Mouse (Mus musculus) CH12.LX (cell line): ENCODE data around the gene Atp1a1. TPM values are rescaled to one million over a fixed set of nuclear protein-coding genes. Genes with fewer than 3 reads are reported as not detected.

Source experiments
- DNase-seq: peaks from one replicate; pipeline ENCODE4 v3.0.0-alpha.2; 2013; ENCODE audit errors: extremely low read depth
- H3K27ac ChIP-seq: 2 replicates; pipeline ENCODE4 v1.5.1; 2012; ENCODE audit warnings: low read depth, mild to moderate bottlenecking, control low read depth, moderate library complexity; ENCODE audit not compliant: insufficient read depth
- H3K27me3 ChIP-seq: replicated peaks from 2 replicates; pipeline ENCODE3; 2012; ENCODE audit warnings: inconsistent platforms
- H3K36me3 ChIP-seq, 2 experiments: replicated peaks in 1 of 2; 2 replicates each; pipeline versions ENCODE3 to v1.6.1; 2012; ENCODE audit warnings: inconsistent platforms in 1 of 2, low read length in 1 of 2, mild to moderate bottlenecking in 1 of 2, mixed read lengths in 1 of 2, moderate library complexity in 1 of 2; ENCODE audit not compliant: control insufficient read depth in 1 of 2, insufficient read depth in 1 of 2
- H3K4me1 ChIP-seq, 2 experiments: 2 replicates each; pipeline ENCODE4 v1.6.1; 2012; ENCODE audit warnings: inconsistent platforms in 1 of 2, moderate library complexity in 1 of 2; ENCODE audit not compliant: insufficient read depth in 2 of 2, control insufficient read depth in 1 of 2
- H3K4me2 ChIP-seq: 2 replicates; pipeline ENCODE4 v1.6.1; 2012; ENCODE audit warnings: low read depth, mild to moderate bottlenecking, control low read depth; ENCODE audit not compliant: poor library complexity, insufficient read depth, severe bottlenecking
- H3K4me3 ChIP-seq, 3 experiments: fragments of 150-350 bp in 1 of 3; sonication (generic) in 1 of 3; replicated peaks in 1 of 3; 2 replicates each; pipeline versions ENCODE3 to v1.5.1; 2011 to 2012; ENCODE audit warnings: low read depth in 2 of 3, low read length in 2 of 3, mild to moderate bottlenecking in 2 of 3, moderate library complexity in 2 of 3, control low read depth in 1 of 3, improper control_type of control experiment in 1 of 3, inconsistent platforms in 1 of 3, mixed read lengths in 1 of 3; ENCODE audit not compliant: poor library complexity in 1 of 3
- H3K79me2 ChIP-seq: replicated peaks from 2 replicates; pipeline ENCODE4 v1.6.1; 2012; ENCODE audit warnings: mild to moderate bottlenecking, moderate library complexity; ENCODE audit not compliant: control insufficient read depth, poor library complexity, insufficient read depth, severe bottlenecking; ENCODE audit errors: extremely low read depth
- H3K9ac ChIP-seq: 2 replicates; pipeline ENCODE4 v1.6.1; 2012; ENCODE audit warnings: low read depth, mild to moderate bottlenecking, control low read depth, moderate library complexity; ENCODE audit not compliant: insufficient read depth
- H3K9me3 ChIP-seq: replicated peaks from 2 replicates; pipeline ENCODE3; 2012; ENCODE audit warnings: low read length, inconsistent platforms, mixed read lengths
- BHLHE40 ChIP-seq: IDR thresholded peaks from 2 replicates; pipeline ENCODE4 v1.6.1; 2011; ENCODE audit warnings: mild to moderate bottlenecking, low read depth, low read length, improper control_type of control experiment
- CHD1 ChIP-seq: IDR thresholded peaks from 2 replicates; pipeline ENCODE4 v1.6.1; 2012; ENCODE audit warnings: low read depth, low read length, improper control_type of control experiment, inconsistent platforms
- CTCF ChIP-seq, 2 experiments: IDR thresholded peaks in 1 of 2; conservative IDR thresholded peaks in 1 of 2; 2 replicates each; pipeline ENCODE4 v1.5.1; 2011 to 2012; ENCODE audit warnings: low read depth in 2 of 2, low read length in 2 of 2, improper control_type of control experiment in 1 of 2, inconsistent platforms in 1 of 2, mild to moderate bottlenecking in 1 of 2, moderate library complexity in 1 of 2
- ELF1 ChIP-seq: IDR thresholded peaks from 2 replicates; pipeline ENCODE4 v1.6.1; 2014; ENCODE audit warnings: low read depth, mild to moderate bottlenecking, inconsistent platforms, low read length, improper control_type of control experiment
- ETS1 ChIP-seq: conservative IDR thresholded peaks from 2 replicates; pipeline ENCODE4 v1.6.1; 2012; ENCODE audit warnings: low read depth, mild to moderate bottlenecking, inconsistent platforms, low read length, improper control_type of control experiment, moderate library complexity
- GABPA ChIP-seq: IDR thresholded peaks from 2 replicates; pipeline ENCODE4 v1.6.1; 2012; ENCODE audit warnings: low read depth, low read length, improper control_type of control experiment, inconsistent platforms; ENCODE audit not compliant: insufficient replicate concordance
- HCFC1 ChIP-seq: IDR thresholded peaks from 2 replicates; pipeline ENCODE4 v1.6.1; 2012; ENCODE audit warnings: low read depth, mild to moderate bottlenecking, inconsistent platforms, low read length, improper control_type of control experiment
- JUN ChIP-seq: IDR thresholded peaks from 2 replicates; pipeline ENCODE4 v1.6.1; 2011; ENCODE audit warnings: low read depth, mild to moderate bottlenecking, low read length, improper control_type of control experiment, moderate library complexity; ENCODE audit not compliant: insufficient read depth
- JUND ChIP-seq: conservative IDR thresholded peaks from 2 replicates; pipeline ENCODE4 v1.6.1; 2011; ENCODE audit warnings: low read depth, low read length, improper control_type of control experiment
- MAFK ChIP-seq: IDR thresholded peaks from 2 replicates; pipeline ENCODE4 v1.6.1; 2011; ENCODE audit warnings: low read length, improper control_type of control experiment; ENCODE audit not compliant: insufficient replicate concordance
- MAX ChIP-seq: IDR thresholded peaks from 2 replicates; pipeline ENCODE4 v1.6.1; 2011; ENCODE audit warnings: low read length, improper control_type of control experiment
- MAZ ChIP-seq: IDR thresholded peaks from 2 replicates; pipeline ENCODE4 v1.6.1; 2012; ENCODE audit warnings: low read depth, mild to moderate bottlenecking, inconsistent platforms, low read length, improper control_type of control experiment, moderate library complexity
- MEF2A ChIP-seq: IDR thresholded peaks from 2 replicates; pipeline ENCODE4 v1.6.1; 2014; ENCODE audit warnings: low read depth, mild to moderate bottlenecking, inconsistent platforms, low read length, improper control_type of control experiment, borderline replicate concordance
- MYC ChIP-seq: IDR thresholded peaks from 2 replicates; pipeline ENCODE4 v1.6.1; 2011; ENCODE audit warnings: low read depth, mild to moderate bottlenecking, improper control_type of control experiment, low read length
- NELFE ChIP-seq: IDR thresholded peaks from 2 replicates; pipeline ENCODE4 v1.6.1; 2011; ENCODE audit warnings: low read depth, low read length, improper control_type of control experiment
- PAX5 ChIP-seq: IDR thresholded peaks from 2 replicates; pipeline ENCODE4 v1.6.1; 2012; ENCODE audit warnings: low read length, inconsistent platforms, mixed read lengths
- SIN3A ChIP-seq: IDR thresholded peaks from 2 replicates; pipeline ENCODE4 v1.6.1; 2012; ENCODE audit warnings: low read length, improper control_type of control experiment, inconsistent platforms
- SMC3 ChIP-seq: IDR thresholded peaks from 2 replicates; pipeline ENCODE4 v1.6.1; 2011; ENCODE audit warnings: low read depth, low read length, improper control_type of control experiment
- TBP ChIP-seq: conservative IDR thresholded peaks from 2 replicates; pipeline ENCODE4 v1.6.1; 2011; ENCODE audit warnings: low read depth, low read length, improper control_type of control experiment
- TCF12 ChIP-seq: IDR thresholded peaks from 2 replicates; pipeline ENCODE4 v1.6.1; 2014; ENCODE audit warnings: low read depth, mild to moderate bottlenecking, inconsistent platforms, low read length, improper control_type of control experiment
- UBTF ChIP-seq: IDR thresholded peaks from 2 replicates; pipeline ENCODE4 v1.6.1; 2012; ENCODE audit warnings: low read depth, mild to moderate bottlenecking, inconsistent platforms, low read length, improper control_type of control experiment, moderate library complexity
- ZC3H11A ChIP-seq: IDR thresholded peaks from 2 replicates; pipeline ENCODE4 v1.6.1; 2012; ENCODE audit warnings: low read depth, mild to moderate bottlenecking, inconsistent platforms, low read length, improper control_type of control experiment
- ZKSCAN1 ChIP-seq: IDR thresholded peaks from 2 replicates; pipeline ENCODE4 v1.6.1; 2012; ENCODE audit warnings: low read depth, inconsistent platforms, low read length, improper control_type of control experiment, borderline replicate concordance
- ZMIZ1 ChIP-seq: IDR thresholded peaks from 2 replicates; pipeline ENCODE4 v1.6.1; 2012; ENCODE audit warnings: low read depth, mild to moderate bottlenecking, inconsistent platforms, low read length, improper control_type of control experiment
- ZNF384 ChIP-seq: IDR thresholded peaks from 2 replicates; pipeline ENCODE4 v1.6.1; 2012; ENCODE audit warnings: low read depth, low read length, improper control_type of control experiment, inconsistent platforms
- dilution Hi-C: fragments of 300-500 bp; cut with MboI; formaldehyde crosslinking; loops from 2 replicates; pipeline ENCODE4 v1.14.3; 2020; ENCODE audit warnings: low sequenced_read_pairs; ENCODE audit not compliant: extremely low pct_unique_long_range_greater_than_20kb, extremely low pct_ligation_motif_present
- in situ Hi-C: fragments of 300-500 bp; cut with MboI; formaldehyde crosslinking; loops from 3 replicates; pipeline ENCODE4 v1.14.3; 2019; ENCODE audit warnings: low sequenced_read_pairs, low pct_ligation_motif_present, low pct_unique_long_range_greater_than_20kb, mixed read lengths
- polyA plus RNA-seq: library from polyadenylated mRNA; unstranded; fragments of >175 nt; gene quantifications from 2 replicates; pipeline ENCODE4 v1.2.1, GENCODE M21; 2012; ENCODE audit warnings: low read depth; ENCODE audit not compliant: insufficient read length
- total RNA-seq, 2 experiments: library from RNA; depleted of rRNA; stranded (reverse); fragments of 300-350 nt in 1 of 2; fragments of >200 nt in 1 of 2; gene quantifications; 2 replicates each; pipeline ENCODE4 v1.2.3; 2012 to 2014

Atp1a1 gene
- total and polyA plus RNA-seq, 3 experiments: 215 to 337 (median 219) TPM

DNA sequence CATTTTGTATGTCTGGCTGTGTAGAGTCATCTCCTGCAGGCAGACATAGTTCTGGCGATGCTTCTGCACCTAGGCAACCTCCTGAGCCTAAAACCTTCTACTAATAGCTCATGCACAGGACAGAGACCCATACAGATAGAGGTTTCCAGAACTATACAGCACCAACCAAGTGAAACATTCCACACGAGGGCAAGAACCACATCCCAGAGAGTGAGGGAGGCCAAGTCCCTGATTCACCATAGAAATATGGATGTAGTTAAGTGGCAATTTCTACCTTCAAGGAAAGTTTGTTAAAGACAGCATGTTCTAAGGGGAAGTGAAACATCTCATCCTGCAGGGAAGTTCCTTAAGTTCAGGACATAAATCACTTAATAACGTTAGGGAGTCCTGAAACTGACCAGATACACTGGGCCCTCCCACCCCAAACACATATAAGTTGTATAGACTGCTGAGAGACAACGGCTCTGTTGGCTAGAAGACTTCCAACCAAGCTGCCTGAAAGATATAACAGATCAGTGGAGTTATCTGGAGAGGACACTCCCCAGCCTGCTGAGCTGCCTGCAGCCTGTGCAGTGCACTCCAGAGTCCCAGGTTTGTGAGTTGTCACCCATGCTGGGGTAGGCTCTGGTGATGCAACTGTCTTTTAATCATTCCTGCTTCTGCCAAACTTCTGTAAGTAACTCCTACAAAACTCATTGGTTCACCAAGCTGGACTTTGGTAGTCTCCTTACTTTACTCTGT is 39.7 kb upstream of the Atp1a1 start:
- Histone ChIP-seq H3K36me3 (no peaks in the 10 kb centered on the region), H3K9me3 (no peaks in the 10 kb centered on the region), H3K9ac (no peak overlapping the region), H3K4me1 (peaks cover 5 to 55% of the 10 kb centered on the region in 2 experiments; a peak in 3 of 4 replicates), H3K79me2 (no peaks in the 10 kb centered on the region), H3K27me3 (no peaks in the 10 kb centered on the region), H3K4me2 (no peak overlapping the region), H3K27ac (no peak overlapping the region), H3K4me3 (no peak overlapping the region)
- DNase-seq: no peak
- in situ Hi-C loops: no loop called here
- TF ChIP-seq BHLHE40 (no peak), MAFK (no peak), ZKSCAN1 (no peak), SIN3A (no peak), ZC3H11A (no peak), MAZ (no peak), CHD1 (no peak), JUN (no peak), SMC3 (no peak), GABPA (no peak), ELF1 (no peak), CTCF (conservative IDR thresholded peaks at IDR 0.05 in 1 of 2, IDR thresholded peaks at IDR 0.05 in 1 of 2; ENCODE audit: low read depth in 2 of 2, low read length in 2 of 2) (no peak), PAX5 (no peak)
- dilution Hi-C loops: no loop called here

DNA sequence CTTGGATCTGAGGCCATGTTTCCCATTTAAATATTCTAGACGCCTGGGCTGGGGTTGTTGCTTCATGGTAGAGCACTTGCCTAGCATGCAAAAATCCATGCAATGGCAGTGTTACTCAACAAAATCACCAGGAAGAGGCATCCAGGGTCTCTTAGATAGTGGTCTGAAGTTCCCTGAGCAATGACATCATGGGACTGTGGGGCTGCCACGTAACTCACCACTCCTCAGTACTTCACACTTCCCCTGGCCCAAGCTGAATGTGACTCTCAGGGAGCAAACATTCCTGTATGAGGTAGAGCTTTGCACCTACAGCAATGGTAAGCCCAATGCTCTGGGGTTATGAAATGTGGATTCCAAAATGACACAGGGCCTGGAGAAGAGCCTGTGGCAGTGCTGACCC is 38.8 kb upstream of the Atp1a1 start:
- DNase-seq: no peak
- in situ Hi-C loops: no loop called here
- dilution Hi-C loops: no loop called here

More for the DNA sequence above, 38.8 kb upstream of the Atp1a1 start:
- H3K4me1 ChIP-seq: peaks cover 3 to 49% of the 10 kb centered on the region in 2 experiments; a peak in 3 of 4 replicates
- TF ChIP-seq JUN (no peak), MEF2A (no peak), ZMIZ1 (no peak), SMC3 (no peak), CTCF (conservative IDR thresholded peaks at IDR 0.05 in 1 of 2, IDR thresholded peaks at IDR 0.05 in 1 of 2; ENCODE audit: low read depth in 2 of 2, low read length in 2 of 2) (no peak), TCF12 (no peak), TBP (no peak), MYC (no peak), GABPA (no peak), HCFC1 (no peak), ELF1 (no peak), UBTF (no peak), ETS1 (no peak), MAX (no peak), NELFE (no peak), ZKSCAN1 (no peak), MAFK (no peak), BHLHE40 (no peak), JUND (no peak), ZNF384 (no peak)
- no peak overlapping the region for H3K9ac ChIP-seq
- H3K36me3 ChIP-seq: no peaks in the 10 kb centered on the region
- no peak overlapping the region for H3K27ac ChIP-seq
- no peaks in the 10 kb centered on the region for H3K79me2 ChIP-seq
- H3K4me2 ChIP-seq: no peak overlapping the region
- no peak overlapping the region for H3K4me3 ChIP-seq
- no peaks in the 10 kb centered on the region for H3K27me3 ChIP-seq
- no peaks in the 10 kb centered on the region for H3K9me3 ChIP-seq
